24 mouse cellular contexts compared by ENCODE assay signal in genomic region chr10:45458074-45458473, GRCm38 (mm10).
"Had no signal": no experiment of that assay in that cellular context is flagged by ENCODE, and none has a peak within 500 bp of the region (broad histone marks: within the 10 kb centered on the region; RNA-seq: fewer than 3 reads in every experiment).

No protein-coding gene starts in this region.

- ATAC-seq: liver, embryonic 12.5 days; midbrain, embryonic 13.5 days had no signal

- DNase-seq: kidney, adult 18-20 months; kidney, adult 9 months; kidney, postnatal 14 days; kidney, postnatal 4 days; liver; lung, adult 18-20 months; lung, postnatal 10 days; lung, postnatal 36 days; right cerebral cortex, adult 18-20 months; right cerebral cortex, postnatal 14 days; right cerebral cortex, postnatal 4 days; thymus, adult 18-20 months; thymus, postnatal 14 days; thymus, postnatal 4 days had no signal

- H3K4me1 ChIP-seq: limb, embryonic 13.5 days; lung, embryonic 15.5 days; neural tube, embryonic 12.5 days; neural tube, embryonic 15.5 days; stomach, embryonic 15.5 days had no signal

- H3K27me3 ChIP-seq: limb, embryonic 13.5 days; liver, embryonic 12.5 days; liver, embryonic 15.5 days; lung, embryonic 15.5 days; megakaryocyte, embryonic 14.5 days; midbrain, embryonic 13.5 days; neural tube, embryonic 12.5 days; neural tube, embryonic 15.5 days; stomach, embryonic 15.5 days had no signal

- H3K9me3 ChIP-seq: limb, embryonic 10.5 days; limb, embryonic 13.5 days; liver, embryonic 12.5 days; liver, embryonic 15.5 days; lung, embryonic 15.5 days; megakaryocyte, embryonic 14.5 days; midbrain, embryonic 13.5 days; neural tube, embryonic 12.5 days; neural tube, embryonic 15.5 days; stomach, embryonic 15.5 days had no signal

- H3K36me3 ChIP-seq: limb, embryonic 13.5 days; liver, embryonic 12.5 days; liver, embryonic 15.5 days; lung, embryonic 15.5 days; midbrain, embryonic 13.5 days; neural tube, embryonic 12.5 days; neural tube, embryonic 15.5 days; stomach, embryonic 15.5 days had no signal

- H3K9ac ChIP-seq: limb, embryonic 13.5 days; liver, embryonic 12.5 days; liver, embryonic 15.5 days; lung, embryonic 15.5 days; midbrain, embryonic 13.5 days; neural tube, embryonic 12.5 days; neural tube, embryonic 15.5 days; stomach, embryonic 15.5 days had no signal

- H3K4me2 ChIP-seq: limb, embryonic 13.5 days; liver, embryonic 12.5 days; liver, embryonic 15.5 days; lung, embryonic 15.5 days; midbrain, embryonic 13.5 days; neural tube, embryonic 12.5 days; neural tube, embryonic 15.5 days; stomach, embryonic 15.5 days had no signal

- H3K27ac ChIP-seq: limb, embryonic 10.5 days; limb, embryonic 13.5 days; liver, embryonic 12.5 days; liver, embryonic 15.5 days; lung, embryonic 15.5 days; midbrain, embryonic 13.5 days; neural tube, embryonic 12.5 days; neural tube, embryonic 15.5 days; stomach, embryonic 15.5 days had no signal

- H3K4me3 ChIP-seq: limb, embryonic 10.5 days; limb, embryonic 13.5 days; liver, embryonic 12.5 days; liver, embryonic 15.5 days; lung, embryonic 15.5 days; megakaryocyte, embryonic 14.5 days; midbrain, embryonic 13.5 days; neural tube, embryonic 12.5 days; neural tube, embryonic 15.5 days; stomach, embryonic 15.5 days had no signal
